Mouse (Mus musculus): ENCODE results near the gene Cfap77. TPM values are rescaled to one million over a fixed set of nuclear protein-coding genes. Genes with fewer than 3 reads are reported as not detected.

The Cfap77 gene
- polyA plus RNA-seq, 1 experiment from 2014 or later: 0.78 TPM

DNA sequence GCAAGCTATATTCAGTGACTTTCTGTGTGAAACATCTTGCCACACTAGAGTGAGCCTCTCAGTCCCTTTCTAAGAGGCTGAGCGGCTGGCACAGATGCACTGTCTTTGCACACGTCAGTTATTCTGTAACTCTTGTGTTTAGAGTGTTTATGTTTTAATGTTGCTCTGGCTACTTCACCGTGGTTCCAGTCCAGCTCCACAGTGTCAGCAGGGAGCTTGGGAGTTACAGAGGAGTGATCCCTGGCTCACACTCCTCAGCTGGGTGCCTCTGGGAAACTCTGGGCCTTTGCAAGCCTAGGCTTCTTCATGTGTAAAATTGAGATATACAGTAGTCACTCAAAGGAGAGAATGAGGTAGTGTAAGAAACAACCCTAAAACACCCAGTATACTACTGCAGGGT is 172.8 kb downstream of the Cfap77 start:
- no peak for ATAC-seq (ENCODE audit: low FRiP score, low read depth)
- Histone ChIP-seq H3K27me3 (no peaks in the 10 kb centered on the region), H3K36me3 (peaks cover 20% of the 10 kb centered on the region), H3K9me3 (no peaks in the 10 kb centered on the region), H3K4me2 (no peak overlapping the region), H3K4me1 (replicated peaks) (no peaks in the 10 kb centered on the region), H3K9ac (no peak overlapping the region), H3K4me3 (no peak overlapping the region), H3K27ac (replicated peaks) (0 out of 2 replicates have a peak overlapping the region, but pooled peaks have one; percentile 2)
- WGBS: 80% methylated on average over 3 of the region's 3 CpGs

DNA sequence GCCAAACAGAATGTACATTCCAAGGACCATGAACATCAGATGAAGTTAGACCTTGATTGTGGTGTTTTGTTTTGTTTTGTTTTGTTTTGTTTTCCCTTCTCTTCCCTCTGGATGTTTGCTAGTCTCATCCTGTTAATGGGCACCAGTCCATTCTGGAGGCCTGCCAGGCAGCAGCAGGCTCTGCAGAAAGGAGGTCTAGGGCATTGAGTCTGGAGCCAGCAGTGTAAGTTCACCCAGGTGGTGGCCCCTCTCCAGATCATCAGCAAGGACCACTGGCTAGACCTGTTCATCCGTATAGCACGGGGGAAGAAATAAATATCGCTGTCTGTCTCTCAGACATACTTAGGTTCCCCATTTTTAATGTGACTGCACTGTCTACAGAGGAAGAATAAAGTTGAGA is 173.6 kb downstream of the Cfap77 start:
- no peak overlapping the region for H3K9ac ChIP-seq
- H3K27me3 ChIP-seq: no peaks in the 10 kb centered on the region
- peaks cover 22% of the 10 kb centered on the region for H3K36me3 ChIP-seq
- 76% methylated on average over 3 of the region's 3 CpGs for WGBS
- peak; percentile 45; the same call in 1 of the 2 replicates for ATAC-seq (ENCODE audit: low FRiP score, low read depth)
- H3K4me2 ChIP-seq: no peak overlapping the region
- H3K4me3 ChIP-seq: no peak overlapping the region
- H3K9me3 ChIP-seq: no peaks in the 10 kb centered on the region
- no peak overlapping the region for H3K27ac ChIP-seq (replicated peaks)
- H3K4me1 ChIP-seq (replicated peaks): no peaks in the 10 kb centered on the region

Other genes starting within 250 kb of the Cfap77 start
- gene Gtf3c4, start 214.7 kb downstream of the Cfap77 start, polyA plus RNA-seq (2015; fragmentation: Nextera tagmentation; extraction: Ambion mirVana): 19.9 and 20.4 TPM in 2 replicates
- gene Ddx31, start 214.7 kb downstream of the Cfap77 start, polyA plus RNA-seq (2015; fragmentation: Nextera tagmentation; extraction: Ambion mirVana): 12.4 and 17.3 TPM in 2 replicates
- 43.3 and 60.4 TPM in 2 replicates for gene Barhl1, start 138.4 kb downstream of the Cfap77 start, polyA plus RNA-seq (2015; fragmentation: Nextera tagmentation; extraction: Ambion mirVana)
- gene Ttf1, start 5.2 kb upstream of the Cfap77 start, polyA plus RNA-seq (2015; fragmentation: Nextera tagmentation; extraction: Ambion mirVana): 6.8 and 7.1 TPM in 2 replicates
- 9.2 and 13.0 TPM in 2 replicates for gene Setx, start 69.1 kb upstream of the Cfap77 start, polyA plus RNA-seq (2015; fragmentation: Nextera tagmentation; extraction: Ambion mirVana)
- gene Ntng2, start 197.9 kb upstream of the Cfap77 start, polyA plus RNA-seq (2015; fragmentation: Nextera tagmentation; extraction: Ambion mirVana): 3.9 and 5.5 TPM in 2 replicates